Mouse (Mus musculus) adrenal gland, postnatal 14 days (tissue): ENCODE measurements at regions not wholly inside any gene's neighbourhood (a gene's known extent, or its start where the extent isn't known, plus 50 kb on each side); places are given as distances from the start of the nearest gene placed in this dataset.
"Not testable (repeated sequence)": the region's sequence is repeated elsewhere in the genome, so short reads cannot be mapped to it uniquely, and the experiment has no call there.

Source experiments
- DNase-seq: peaks from one replicate; pipeline ENCODE4 v3.0.0; 2021; ENCODE audit warnings: mixed read lengths

DNA sequence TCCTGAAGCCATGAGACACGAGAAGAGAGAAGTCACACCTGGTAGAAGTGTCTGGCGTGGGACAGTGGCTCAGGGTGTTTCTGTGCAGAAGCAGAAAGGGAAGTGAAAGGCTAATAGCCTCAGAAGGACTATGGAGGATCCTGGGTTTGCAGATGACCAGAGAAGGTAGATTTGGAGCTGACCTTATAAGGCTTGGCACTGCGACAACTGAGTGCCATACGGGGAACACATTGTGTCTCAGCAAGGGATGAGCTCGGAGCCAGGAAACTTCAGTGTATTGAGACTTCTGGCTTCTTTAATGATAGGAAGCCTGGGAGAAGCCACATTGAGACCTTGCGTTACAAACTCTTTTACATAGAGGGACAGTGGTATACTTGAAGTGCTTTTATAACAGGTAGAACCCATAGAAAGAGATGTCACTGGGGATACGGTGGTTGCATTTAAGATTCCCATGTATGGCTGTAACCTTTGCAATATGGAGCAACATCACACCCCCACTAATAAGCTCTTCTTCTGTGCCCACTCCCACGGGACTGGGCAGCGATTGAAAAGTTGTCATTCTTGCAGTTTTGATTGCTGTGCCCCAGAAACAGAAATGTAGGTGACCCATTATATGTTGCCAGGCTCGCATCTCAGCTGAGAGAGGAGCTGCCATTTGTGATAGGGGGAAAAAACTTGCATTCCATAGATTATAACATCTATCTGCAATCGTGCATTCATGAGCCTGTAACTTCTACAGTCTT lies 61.8 kb upstream of the Dync1i1 start:
- no peak for DNase-seq

DNA sequence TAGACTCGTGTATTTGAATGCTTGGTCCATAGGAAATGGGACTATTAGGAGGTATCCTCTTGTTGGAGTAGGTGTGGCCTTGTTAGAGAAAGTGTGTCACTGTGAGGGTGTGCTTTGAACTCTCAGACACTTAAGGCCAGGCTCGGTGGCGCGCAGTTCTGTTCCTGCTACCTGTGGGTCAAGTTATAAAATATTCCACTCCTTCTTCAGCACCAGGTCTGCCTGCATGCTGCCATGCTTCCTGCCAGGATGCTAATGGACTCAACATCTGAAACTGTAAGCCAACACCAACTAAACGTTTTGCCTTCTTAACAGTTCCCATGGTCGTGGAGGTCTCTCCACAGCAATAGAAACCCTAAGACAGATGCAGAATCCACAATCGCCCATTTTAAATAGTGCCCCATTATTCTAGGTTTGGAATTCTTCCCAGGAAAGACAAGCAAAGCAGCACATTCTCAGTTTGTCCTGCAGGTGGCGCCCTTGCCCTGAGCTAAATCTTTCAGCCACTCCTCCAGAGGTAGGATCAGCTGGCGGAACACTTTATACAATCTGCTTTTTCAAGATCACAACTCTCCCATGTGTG lies 80.2 kb upstream of the Dync1i1 start:
- peak; percentile 87 for DNase-seq

DNA sequence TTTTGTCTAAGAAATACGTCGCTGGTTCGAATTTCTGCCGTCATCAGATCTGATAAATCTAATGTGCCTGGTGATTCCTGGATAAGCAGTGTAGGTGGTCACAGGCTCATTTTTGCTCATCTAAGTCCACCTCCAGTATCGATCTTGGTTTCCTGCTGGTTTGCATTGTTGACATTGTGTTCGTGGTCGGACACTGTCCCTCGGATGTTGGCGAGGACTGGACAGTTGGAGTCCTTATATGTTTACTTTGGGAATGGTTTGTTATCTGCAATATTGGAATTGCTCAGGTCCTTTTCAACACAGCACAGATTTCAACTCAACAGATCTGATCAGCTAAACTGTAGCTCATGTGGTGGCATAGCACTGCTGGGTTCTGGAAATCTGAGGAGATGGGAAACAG lies 91.2 kb upstream of the Dync1i1 start:
- no peak for DNase-seq

DNA sequence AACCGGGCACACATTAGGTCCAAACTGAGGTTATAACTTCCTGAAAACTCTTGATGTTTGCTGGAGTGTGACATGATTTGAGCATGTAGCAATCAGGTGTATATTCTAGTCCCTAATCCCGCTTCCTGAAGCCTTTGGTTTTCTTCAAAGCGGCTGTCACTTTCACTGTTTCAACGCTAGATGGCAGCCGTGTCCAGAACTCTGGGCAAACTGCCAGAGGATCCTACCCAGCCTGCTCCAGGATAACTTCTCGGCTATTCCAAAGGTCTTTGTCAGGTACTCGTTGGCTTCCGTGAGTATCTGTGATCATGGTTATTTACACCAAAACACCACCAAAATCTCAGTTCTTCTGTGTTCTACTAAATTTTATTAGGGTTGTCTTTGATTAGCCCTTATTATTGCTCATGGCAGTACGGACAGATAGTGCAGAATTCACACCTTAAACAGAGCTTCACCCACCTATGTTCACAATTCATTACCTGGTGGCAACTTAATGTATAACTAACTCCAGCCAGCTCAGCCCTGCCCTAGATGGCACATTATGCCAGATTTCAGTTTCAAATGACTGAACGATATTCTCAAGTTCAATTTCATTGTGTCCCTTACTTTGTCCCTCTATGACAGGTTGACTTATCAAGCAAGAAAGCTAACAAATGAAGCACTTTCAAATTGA lies 92.3 kb upstream of the Dync1i1 start:
- DNase-seq, result peak; percentile 82

DNA sequence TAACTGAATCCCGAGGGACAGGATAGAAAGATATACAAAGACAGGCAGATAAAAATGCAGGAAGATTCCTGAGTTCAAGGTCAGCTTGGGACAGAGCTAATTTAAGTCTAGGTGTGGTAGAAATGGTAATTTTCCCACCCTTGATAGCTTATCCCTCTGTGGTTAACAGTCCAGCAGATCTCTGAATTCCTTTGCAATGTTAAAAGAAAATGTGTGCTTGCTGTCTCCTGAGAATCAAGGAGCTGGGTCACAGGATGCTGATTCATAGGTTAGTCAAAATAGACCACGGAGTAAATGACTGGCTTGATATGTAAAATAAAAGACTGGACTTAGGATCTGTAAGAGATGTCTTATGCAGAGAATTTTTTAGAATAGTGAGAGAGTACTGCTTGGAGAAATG lies 101.4 kb upstream of the Dync1i1 start:
- no peak for DNase-seq

DNA sequence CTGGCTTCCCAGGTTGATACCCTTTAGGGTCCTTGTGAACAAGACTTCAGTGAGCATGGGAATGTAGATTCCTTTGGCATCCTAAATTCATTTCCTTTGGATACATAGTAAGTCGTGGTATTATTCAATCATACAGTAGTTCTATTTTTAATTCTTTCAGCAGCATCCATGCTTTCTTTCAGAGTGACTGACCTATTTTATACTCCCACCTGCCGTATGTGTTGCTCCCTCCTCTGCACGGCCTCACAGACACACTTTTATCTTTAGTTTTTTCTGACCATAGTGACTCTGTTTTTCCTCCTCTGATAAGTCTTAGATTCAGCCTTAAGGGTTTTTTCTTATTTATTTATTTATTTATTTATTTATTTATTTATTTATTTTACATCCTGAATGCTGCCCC lies 103.9 kb upstream of the Dync1i1 start:
- no peak for DNase-seq

DNA sequence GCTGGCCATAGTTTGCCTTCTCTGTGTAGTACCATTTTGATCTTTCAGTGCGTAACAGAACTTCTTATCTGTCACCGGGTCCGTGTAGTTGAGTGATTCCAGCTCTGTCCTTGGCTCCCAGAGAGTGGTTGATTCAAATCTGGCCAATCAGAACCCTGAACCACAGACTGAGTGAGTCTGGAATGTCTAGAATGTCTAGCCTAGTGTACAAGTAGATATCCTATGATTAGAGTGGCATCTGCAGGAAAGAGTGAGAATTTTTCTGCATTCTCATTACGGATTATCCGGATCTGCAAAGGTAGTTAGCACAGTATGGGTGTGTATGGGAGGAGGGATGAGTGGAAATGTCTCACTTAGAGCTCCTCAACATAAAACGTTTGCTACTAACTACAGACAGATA lies 97.9 kb upstream of the Pdk4 start:
- DNase-seq, result peak; percentile 20

DNA sequence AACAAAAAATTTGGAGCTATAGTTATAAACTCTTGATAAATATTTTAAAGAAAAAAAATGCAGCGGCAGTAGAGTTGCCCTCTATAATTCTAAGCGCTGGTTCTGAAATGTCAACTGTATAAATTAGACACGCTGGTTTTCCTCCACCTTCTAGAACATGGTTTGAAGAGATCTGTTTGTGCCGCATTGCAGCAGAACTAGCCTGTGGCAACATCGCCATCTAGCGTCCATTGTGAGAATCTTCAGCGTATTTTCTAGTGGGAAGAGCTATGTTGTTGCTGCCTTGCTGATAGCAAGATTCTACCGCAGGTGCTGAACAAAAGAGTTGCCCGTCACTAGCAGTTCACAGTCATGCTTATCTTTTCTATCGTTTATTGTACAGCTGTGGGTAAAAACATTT lies 93.5 kb upstream of the Pdk4 start:
- peak; percentile 82 for DNase-seq

DNA sequence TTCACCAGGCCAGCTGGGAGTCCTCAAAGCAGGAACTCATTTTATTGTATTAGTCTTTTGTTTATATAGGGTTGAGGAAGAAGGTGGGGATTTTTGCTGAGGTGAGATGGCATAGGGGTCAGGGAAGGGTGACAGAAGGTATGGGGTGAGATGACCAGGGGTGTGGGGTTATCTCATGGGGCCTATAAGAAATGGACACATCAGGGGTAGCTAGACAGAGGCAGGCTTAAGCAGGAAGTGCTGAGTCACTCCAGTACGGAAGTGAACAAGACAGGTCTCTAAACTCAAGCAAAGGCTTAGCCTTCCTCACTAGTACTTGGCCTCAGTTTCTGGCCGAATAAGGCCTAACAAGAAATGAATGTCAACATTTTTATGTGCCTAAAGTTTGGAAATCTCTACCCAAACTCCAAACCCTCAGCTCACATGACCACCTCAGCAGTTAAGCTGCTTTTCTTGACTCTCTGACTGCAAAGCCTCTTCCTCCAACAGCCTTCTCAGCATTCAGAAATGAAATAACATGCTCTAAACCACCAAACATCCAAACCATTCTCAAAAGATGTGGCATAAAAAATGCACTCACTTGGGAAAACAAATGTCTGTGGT lies 86.9 kb upstream of the Pdk4 start:
- DNase-seq, result no peak

DNA sequence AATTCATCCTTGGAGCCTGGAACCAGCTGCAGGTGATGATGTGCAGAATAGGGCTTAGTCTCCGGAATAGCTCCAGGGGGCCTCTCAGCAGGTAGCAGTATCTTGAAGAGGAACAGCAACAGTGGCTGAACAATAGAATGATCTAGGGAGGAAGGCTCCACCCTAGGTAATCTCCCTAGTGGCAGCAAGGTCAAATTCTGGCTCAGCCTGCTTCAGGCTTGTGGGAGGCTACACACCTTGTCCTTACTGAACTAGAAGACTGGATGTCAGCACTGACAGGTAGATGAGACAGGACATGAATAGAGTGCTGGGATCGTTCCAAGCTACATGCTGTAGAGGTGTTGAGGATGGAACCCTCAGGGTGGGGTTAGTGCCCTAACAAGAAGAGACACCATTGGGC lies 80.8 kb upstream of the Pdk4 start:
- not testable (repeated sequence) for DNase-seq

DNA sequence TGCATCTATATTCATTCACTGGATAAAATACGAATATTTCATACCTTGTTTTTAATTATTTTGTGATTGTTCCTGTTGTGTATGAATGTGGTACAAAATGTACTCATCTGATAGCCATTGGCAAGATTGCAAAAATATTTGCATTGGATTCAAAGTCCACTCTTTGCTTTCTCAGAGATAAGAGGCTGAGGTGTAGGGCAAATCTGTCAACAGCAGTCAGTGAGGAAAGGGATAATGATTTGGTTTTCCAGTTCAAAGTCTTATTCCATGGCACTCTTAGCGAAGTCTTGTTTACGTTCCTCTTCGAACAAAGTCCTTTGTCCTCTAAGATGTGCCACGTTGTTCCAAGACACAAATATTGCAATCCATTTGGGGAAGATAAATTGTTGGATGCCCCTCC lies 70.5 kb upstream of the Pdk4 start:
- no peak for DNase-seq

DNA sequence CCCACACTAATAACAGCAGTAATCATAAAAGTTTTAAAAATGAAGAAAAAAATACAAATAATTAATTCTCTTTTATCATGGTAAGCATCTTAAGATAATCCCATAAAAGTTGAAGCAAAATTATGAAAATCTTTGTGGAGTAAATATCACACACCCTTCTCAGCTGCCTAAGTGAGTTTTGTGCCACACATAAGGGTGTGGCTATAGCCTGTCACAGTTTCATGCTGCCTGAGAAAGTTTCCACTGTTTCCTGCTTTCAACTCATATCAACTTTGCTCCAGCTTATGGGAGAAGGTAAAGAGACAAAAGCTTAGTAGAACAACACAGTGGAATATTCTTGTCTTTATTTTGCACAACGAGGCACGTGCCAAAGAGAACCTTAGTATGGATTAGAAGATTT lies 68.9 kb upstream of the Pdk4 start:
- DNase-seq, result no peak

DNA sequence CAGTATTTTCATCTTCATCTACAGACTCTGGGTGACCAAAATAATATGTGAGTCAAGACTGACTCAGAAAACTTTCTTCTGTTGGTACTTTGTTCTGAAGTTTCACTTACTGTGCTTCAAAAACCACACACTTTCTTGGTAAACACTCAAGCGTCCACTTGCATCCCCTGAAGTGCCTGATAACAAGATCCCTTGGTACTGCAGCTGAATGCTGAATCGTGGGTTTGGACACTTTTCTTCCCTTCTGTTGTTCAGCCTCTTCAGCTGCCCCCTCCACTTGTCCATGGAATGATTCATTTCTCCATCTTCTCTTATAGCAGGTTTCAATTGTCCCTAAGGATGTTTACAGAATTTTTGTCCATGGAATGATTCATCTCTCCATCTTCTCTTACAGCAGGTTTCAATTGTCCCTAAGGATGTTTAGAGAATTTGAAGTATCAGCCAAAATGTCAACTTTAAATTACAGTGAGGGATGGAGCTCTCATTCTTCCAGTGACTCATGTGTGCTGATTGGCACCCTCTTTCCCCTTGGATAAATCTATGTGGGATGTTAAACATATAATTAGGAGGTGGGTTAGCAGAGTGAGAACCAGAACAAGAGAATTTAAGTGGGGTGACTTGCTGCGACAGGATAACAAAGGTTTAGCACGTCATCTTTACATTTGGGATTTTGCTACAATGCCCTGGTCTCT lies 57.7 kb upstream of the Pdk4 start:
- DNase-seq, result no peak

DNA sequence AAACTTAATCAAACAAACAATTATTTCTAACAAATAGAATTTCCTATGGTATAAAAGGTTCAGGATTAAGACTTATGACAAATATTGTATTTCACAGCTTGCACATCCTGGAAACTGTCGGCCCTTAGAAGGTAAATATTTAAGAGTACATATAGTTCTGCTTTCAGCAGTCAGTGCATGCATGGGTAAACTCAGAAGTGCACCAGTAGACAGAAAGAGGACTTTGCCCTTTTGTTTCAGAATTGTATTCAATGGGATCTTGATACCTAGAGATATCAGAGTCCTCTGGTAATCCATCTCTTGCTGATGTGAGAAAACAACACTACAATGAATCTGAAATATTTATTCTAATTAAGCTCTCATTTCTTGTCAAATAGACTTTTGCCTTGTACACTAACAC lies 54.0 kb upstream of the Pdk4 start:
- no peak for DNase-seq
